Mouse (Mus musculus) cerebellum, adult 8-10 months (tissue): Measurements from ENCODE around the gene G3bp2.

ENCODE experiments used
- DNase-seq: peaks from one replicate; pipeline ENCODE4 v3.0.0; 2022

The G3bp2 gene

DNA sequence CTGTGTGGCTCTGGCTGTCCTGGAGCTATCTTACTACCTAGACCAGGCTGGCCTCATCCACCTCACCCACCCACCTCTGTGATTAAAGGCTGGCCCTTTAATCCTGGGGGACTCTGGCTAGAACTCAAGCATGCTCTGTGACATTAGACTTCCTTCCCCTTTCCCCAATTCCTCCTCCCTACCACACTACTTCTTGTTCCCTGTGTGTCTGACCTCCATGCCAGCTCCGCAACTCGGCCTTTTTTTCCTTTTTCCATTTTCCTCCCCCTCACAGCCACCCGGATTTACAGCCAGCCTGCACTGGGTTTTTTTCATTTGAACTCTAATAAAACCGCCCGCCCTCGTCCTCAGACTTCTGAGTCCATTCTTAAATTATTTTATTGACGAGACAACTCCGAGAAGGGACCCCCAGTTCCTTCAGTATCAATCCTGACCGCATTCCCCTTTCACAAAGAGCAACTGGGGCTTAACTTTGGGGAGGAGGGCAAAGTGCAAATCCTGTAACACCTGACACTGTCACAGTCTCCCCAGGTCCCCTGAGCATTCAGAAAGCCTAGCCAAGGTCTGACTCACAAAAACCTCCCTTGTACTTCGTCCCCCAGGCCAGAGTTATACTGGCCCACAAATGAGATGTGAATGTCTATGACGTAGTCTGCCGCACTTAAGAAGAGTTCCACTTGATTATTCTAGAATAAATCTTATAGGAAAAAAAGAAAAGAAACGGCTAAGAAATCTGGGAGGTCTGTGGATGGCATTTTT, 15.0 kb upstream of the G3bp2 start:
- no peak for DNase-seq

GRCm38 (mm10) chr5:92097779-92098178, 14.3 kb upstream of the G3bp2 start:
- no peak for DNase-seq

DNA sequence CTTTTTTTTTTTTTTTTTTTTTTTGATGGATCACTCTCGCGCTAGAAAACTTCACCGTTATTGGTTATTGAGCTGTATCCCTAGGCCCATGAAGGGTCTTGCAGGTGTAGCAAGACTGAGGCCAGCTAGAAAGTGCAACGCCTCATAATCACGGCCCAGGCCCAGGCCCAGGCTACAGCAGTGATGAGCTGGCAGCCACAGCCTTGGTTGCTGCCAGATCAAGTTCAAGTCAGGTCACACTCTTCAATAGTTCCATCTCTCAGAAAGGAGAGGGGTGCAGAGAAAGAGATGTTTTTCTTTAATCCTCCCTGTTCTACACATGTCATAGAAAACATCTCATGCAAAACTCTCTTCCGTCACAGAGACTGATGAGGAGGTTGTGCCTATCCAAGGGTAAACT, 13.3 kb upstream of the G3bp2 start:
- DNase-seq = no peak

- no peak for DNase-seq
Observed at GRCm38 (mm10) chr5:92094062-92094415, 10.5 kb upstream of the G3bp2 start.

DNA sequence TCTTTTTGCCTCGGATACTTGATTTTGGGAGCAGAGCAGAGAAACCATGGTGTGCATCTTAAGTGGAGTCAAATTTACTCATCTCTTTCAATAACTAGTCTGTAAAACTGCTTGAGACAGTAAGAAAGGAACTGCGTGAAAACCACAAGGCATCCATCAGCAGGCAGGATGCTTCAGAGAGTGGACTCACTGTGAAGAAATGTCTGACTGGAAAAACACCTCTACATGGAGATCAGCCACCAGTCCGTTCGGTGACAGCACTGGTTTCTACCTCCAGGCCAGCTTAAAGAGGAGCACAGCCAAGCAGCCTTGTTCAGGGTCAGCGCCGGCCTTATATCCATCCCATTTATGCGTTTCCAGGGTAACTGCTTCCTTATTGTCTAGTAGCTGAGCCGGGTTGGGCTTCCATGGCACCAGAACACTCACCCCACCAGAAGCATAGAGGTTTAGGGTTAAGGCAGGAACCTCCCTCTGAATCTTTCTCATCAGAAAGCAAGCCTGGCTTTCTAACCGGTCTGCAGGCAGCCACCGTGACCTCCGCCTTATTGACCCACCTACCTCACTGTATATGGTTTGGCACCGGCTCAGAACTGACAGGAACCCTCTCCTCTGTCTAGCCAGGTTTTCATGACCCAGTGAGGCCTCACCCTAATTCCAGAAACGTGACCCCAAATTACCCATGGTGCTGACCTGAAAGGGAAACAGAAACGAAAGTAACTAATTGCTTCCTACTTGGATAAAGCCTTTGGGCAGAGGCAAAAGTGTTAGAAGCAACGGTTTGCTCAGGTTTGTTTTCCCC, 9.9 kb upstream of the G3bp2 start:
- no peak for DNase-seq

DNA sequence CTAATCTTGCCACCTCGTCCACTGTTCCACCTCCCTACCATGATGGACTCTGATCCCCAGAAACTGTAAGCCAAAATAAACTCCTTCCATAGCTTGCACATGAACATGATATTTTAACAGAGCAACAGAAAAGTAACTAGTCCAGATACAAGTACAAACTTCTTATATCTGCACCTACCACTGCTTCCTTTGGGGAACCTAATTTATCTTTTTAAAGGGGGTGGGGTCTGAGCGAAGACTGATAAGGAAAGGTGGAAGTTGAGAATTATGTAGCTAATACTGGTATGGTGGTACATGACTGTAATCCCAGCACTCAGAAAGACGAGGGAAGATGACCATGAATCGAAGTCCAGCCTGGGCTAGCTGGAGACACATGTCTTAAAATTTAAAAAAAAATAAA, 4.0 kb upstream of the G3bp2 start:
- DNase-seq = no peak

GRCm38 (mm10) chr5:92085821-92086550, 2.5 kb upstream of the G3bp2 start:
- DNase-seq = no peak

DNA sequence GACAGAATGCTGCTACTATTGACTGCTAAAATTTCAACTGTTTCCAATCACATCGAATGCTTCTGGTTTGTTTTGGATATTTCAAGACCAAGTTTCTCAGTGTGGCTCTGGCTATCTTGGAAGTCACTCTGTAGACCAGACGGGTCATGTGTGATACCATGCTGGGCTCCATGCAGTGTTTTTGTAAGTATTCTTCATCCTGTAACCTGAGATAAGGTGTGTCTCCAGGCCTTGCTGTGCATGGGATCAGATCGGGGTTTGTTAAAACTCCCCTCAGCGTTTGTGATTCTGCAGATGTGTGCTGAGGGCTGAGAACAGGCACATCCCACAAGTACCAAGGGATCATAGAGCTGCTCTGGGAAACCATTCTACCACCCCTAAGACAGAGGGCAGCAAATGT, 1.7 kb upstream of the G3bp2 start:
- DNase-seq = no peak

- DNase-seq = no peak
Observed at GRCm38 (mm10) chr5:92082821-92083401, 608 bp downstream of the G3bp2 start.

- no peak for DNase-seq
Observed at GRCm38 (mm10) chr5:92081326-92081725, 2.2 kb downstream of the G3bp2 start.

- no peak for DNase-seq
Observed at GRCm38 (mm10) chr5:92080400-92080799, 3.1 kb downstream of the G3bp2 start.

DNA sequence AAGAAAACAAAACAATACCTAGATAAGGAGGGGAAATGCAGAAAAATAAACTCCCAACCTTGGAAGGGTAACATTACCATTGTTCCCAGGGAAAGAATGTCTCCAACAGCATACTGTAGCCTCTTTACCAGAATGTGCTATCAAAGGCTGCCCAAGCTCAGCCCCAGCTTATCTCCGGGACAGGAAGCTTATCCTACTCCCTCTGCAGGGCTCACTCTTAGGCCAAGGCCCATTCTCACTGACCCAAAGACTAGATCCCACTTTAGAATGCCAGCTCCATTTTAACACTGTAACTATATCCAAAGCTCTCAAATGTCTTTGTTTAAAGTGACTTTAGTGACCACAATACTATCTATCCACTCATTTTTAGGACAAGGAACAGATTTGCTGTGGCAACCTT, 4.2 kb downstream of the G3bp2 start:
- no peak for DNase-seq

DNA sequence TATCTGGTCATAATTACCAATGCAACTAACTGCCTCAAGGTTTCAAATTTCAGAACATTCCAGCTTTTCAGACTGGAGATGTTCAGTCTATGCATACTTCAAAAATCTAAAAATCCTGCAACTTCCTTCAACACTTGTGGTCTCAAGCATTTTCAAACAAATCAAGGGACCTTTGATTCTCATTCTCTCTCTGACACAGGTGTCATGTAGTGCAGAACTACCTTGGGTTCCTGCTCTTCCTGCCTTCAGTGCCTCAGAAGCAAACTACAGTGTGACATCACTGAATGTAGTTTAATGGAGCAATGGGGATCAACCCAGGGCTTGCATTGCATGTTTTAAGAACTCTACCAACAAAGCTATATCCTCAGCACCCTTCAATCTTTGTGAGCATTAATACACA, 4.8 kb downstream of the G3bp2 start:
- DNase-seq = no peak

DNA sequence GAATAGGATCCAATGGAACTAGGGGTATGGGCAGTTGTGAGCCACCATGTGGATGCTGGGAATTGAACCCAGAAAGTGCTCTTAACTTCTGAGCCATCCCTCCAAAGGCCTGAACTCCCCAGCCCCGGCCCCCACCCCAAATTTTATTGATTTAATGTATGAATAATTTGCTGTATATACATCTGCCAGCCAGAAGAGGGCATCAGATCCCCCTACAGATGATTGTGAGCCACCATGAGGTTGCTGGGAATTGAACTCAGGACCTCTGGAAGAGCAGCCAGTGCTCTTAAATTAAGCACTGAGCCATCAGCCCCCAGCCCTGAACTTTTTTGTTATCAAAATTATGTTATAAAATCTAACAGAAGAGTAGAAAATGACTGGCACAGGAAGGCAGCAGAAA, 7.2 kb downstream of the G3bp2 start:
- no peak for DNase-seq

- no peak for DNase-seq
Observed at GRCm38 (mm10) chr5:92074061-92074460, 9.5 kb downstream of the G3bp2 start.

- DNase-seq = no peak
Observed at GRCm38 (mm10) chr5:92063192-92063591, 20.3 kb downstream of the G3bp2 start.

DNA sequence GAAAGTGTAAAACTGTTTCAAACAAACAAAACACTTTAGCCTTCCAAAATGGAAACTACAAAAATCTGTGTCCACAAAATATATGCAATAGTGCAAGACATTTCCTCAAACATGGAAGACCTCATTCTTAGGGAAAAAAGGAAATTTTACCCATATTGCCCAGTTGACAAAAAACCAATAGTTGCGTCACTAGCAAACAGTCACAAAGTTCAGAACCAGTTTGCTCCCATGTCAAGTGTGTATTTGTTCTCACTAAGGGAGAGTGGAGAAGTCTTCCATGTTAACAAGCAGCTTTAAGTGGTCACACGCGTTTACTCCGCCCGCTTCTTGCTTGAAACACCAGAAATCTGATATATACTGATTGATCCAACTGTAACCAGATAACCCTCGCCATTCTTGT, 30.7 kb downstream of the G3bp2 start:
- DNase-seq = no peak

DNA sequence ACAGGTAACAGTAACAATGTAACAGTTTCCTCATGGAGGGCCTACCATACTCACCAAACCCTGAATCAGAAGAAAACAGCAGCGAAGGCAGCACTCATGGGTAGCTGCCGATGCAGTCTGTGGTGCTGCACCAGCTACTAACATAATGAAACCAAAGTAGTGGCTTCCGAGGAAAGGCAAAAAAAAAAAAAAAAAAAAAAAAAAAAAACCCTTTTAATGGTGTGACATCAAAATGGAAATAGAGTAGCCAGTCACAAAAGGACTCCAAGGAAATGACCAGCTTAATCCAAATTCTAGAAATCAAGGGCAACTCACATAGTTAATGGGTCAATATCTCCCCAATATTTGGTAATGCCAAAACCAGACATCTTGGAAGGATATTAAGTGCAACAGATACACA, 33.1 kb downstream of the G3bp2 start:
- no peak for DNase-seq

DNA sequence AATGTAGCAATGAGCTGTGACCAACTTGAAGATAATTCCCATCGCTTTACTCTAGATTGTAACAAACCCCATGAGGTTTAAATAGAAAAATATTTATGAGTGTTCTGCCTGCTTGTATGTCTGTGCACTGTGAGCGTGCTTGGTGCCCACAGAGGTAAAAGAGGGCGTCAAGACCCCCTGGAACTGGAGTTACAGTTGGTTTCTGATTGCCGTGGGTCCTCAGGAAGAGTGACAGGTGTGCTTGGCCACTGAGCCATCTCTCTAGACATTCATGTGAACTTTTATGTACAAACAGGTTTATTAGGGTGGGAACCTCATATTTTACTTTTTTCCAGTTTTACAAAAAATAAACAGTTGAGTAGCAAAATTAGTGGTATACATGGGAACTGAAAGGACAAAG, 39.7 kb downstream of the G3bp2 start, which contains the start of gene Cdkl2:
Gene Cdkl2, minus strand, starts transcription at position 101 of the 400 bp plus-strand sequence.
- no peak for DNase-seq

DNA sequence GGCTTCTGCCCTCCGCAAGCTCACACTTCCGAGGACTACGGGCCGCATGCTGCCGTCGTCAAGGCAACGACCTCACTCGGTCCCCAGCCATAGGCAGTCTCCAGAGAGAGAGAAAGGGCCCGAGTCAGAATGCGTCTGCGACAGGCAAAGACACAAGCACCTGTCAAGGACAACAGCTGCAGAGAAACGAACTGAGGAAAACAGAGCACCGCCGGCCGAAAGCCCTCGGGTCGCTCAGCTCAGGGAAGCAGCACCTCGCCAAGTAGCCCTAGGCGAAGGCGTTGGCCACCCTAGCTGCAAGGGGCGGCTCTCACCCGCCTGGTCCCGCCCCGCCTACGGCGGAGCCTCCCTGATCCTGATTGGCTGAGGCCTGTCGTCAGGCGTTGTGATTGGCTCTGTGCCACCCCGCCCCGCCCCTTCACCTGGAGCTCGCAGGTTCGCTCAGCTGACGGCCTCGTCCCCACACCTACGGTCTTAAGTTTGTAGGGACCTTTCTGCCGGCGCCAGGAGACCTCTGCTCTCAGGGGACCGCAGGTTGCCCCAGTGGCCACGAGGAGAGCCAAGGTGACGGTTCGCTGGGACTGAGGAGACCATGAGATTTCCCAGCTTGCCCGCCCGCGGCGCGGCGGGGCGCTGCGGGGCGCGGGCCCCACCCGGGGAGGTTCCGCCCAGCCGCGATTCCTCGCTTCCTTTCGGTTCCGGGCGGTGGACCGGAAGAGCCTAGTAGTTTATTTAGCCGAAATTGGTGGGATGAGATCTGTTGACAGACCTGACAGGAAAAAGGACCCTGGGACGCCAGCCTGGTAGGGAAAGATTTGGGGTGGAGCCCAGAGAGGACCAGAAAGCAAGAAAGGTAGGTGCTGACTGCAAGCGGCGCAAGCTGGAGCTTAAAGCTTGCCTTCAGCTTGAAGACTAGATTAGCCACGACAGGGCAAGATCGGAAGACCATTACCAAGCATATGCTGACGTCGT, 40.9 kb downstream of the G3bp2 start:
- DNase-seq = peak; percentile 99

DNA sequence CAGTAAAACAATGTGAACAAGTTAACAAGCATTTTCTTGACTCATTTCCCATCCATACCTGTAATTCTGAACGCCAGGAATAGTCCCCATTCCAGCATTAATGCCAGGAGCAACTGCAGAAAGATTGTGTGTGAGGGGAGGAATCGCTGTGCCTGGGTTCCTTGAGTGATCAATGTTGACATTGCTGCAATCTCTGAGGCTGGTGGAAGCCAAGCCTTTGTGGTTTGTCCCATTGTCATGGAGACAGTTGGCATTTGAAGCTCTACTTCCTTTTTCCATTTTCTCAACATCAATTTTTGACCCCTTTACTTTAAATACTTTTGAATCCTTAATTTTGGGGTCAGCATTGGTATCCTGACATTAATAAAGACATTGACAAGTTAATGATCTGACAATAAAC, 63.6 kb downstream of the G3bp2 start:
- DNase-seq = no peak

DNA sequence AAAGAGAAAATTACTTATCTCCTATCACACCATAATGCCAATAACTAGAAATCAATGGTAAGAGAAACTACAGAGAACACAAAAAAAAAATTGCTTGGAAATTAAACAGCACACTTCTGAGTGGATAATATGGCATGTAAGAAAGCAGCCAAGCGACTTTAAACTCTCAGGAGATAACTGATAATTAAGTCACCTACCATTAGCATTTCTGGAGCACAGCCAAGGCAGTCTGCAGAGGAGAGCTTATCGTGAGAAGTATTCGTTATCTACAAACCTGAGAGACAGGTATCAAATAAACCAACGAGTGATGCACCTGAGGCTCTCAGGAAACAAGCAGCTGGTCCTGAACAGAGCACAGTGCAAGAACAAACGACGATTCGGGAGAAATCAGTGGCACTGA, 71.8 kb downstream of the G3bp2 start:
- no peak for DNase-seq
